Comparison of ENCODE assay signal across 18 mouse cellular contexts in the genomic region with DNA sequence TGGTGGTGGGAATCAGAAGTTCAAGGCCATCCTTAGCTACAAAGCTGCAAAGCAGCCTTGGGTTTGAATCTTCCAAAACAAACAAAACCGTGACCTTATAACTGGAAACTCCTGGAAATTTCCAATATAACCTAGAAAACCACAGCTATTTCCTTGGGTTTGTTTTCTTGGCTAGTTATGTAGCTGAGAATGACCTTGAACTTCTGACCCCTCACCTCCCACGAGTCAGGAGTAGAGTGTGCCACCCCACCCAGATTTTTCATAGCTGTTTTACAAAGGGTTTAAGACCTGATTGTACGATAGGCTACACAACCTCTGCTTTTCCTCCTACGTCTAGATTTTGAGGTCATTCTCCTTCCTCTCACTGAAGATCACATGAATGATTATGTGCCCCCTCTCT. TPM values are rescaled to one million over a fixed set of nuclear protein-coding genes. Genes with fewer than 3 reads are reported as not detected.
"Had no signal": no experiment of that assay in that cellular context is flagged by ENCODE, and none has a peak within 500 bp of the region (broad histone marks: within the 10 kb centered on the region; RNA-seq: fewer than 3 reads in every experiment).

No protein-coding gene starts in this region.

- H3K36me3 ChIP-seq: lung, embryonic 15.5 days; midbrain, embryonic 13.5 days; midbrain, embryonic 15.5 days; neural tube, embryonic 12.5 days had no signal

- DNase-seq: liver, postnatal 0 days; lung, adult 2 months; lung, postnatal 14 days; lung, postnatal 36 days; right cerebral cortex, postnatal 25 days; right cerebral cortex, postnatal 4 days; spleen, adult 18-20 months; thymus, adult 18-20 months; thymus, postnatal 14 days; thymus, postnatal 36 days had no signal

- H3K4me3 ChIP-seq: lung, embryonic 15.5 days; megakaryocyte, embryonic 14.5 days; midbrain, embryonic 13.5 days; midbrain, embryonic 15.5 days; neural tube, embryonic 12.5 days had no signal

- H3K27me3 ChIP-seq: lung, embryonic 15.5 days; megakaryocyte, embryonic 14.5 days; midbrain, embryonic 13.5 days; midbrain, embryonic 15.5 days; neural tube, embryonic 12.5 days had no signal

- H3K27ac ChIP-seq: lung, embryonic 15.5 days; midbrain, embryonic 13.5 days; midbrain, embryonic 15.5 days; neural tube, embryonic 12.5 days had no signal

- H3K9me3 ChIP-seq: lung, embryonic 15.5 days; megakaryocyte, embryonic 14.5 days; midbrain, embryonic 13.5 days; midbrain, embryonic 15.5 days; neural tube, embryonic 12.5 days had no signal

RNA-seq across cellular contexts. Expression of gene Npr1, which starts 28.5 kb away (rescaled TPM):
- total RNA-seq: megakaryocyte progenitor cell, adult 5-6 weeks; monocyte, adult 5-6 weeks; neutrophil, adult 5-6 weeks had no signal

RNA-seq across cellular contexts. Expression of gene Slc27a3, which starts 47.4 kb away (rescaled TPM):
- total RNA-seq: monocyte, adult 5-6 weeks had no signal
